Mouse (Mus musculus): ENCODE data around the gene Strn.

Gene Strn

GRCm38 (mm10) chr17:78619981-78620380, 117.0 kb downstream of the Strn start:
- intact Hi-C loops (cut with DNase I) = no loop called here

- intact Hi-C loops (cut with DNase I) = no loop called here
Observed at GRCm38 (mm10) chr17:78618164-78618693, 118.8 kb downstream of the Strn start.

GRCm38 (mm10) chr17:78615096-78615495, 121.9 kb downstream of the Strn start:
- intact Hi-C loops (cut with DNase I) = no loop called here

- intact Hi-C loops (cut with DNase I) = no loop called here
Observed at GRCm38 (mm10) chr17:78614481-78614880, 122.5 kb downstream of the Strn start.

- intact Hi-C loops (cut with DNase I) = no loop called here
Observed at GRCm38 (mm10) chr17:78611117-78611516, 125.9 kb downstream of the Strn start.

- intact Hi-C loops (cut with DNase I) = no loop called here
Observed at GRCm38 (mm10) chr17:78609191-78609855, 127.7 kb downstream of the Strn start.

- intact Hi-C loops (cut with DNase I) = no loop called here
Observed at GRCm38 (mm10) chr17:78608716-78609115, 128.3 kb downstream of the Strn start.

- intact Hi-C loops (cut with DNase I) = no loop called here
Observed at GRCm38 (mm10) chr17:78608135-78608670, 128.8 kb downstream of the Strn start.

- intact Hi-C loops (cut with DNase I) = no loop called here
Observed at GRCm38 (mm10) chr17:78604431-78604830, 132.6 kb downstream of the Strn start.

GRCm38 (mm10) chr17:78603872-78604271, 133.1 kb downstream of the Strn start:
- intact Hi-C loops (cut with DNase I) = loop anchor here (2.0 kb wide), 1 partner anchor 131 kb away; no protein-coding TSS in a partner anchor

- intact Hi-C loops (cut with DNase I) = loop anchor here (2.0 kb wide), 1 partner anchor 132 kb away; no protein-coding TSS in a partner anchor
Observed at GRCm38 (mm10) chr17:78602316-78602715, 134.7 kb downstream of the Strn start.

- intact Hi-C loops (cut with DNase I) = no loop called here
Observed at GRCm38 (mm10) chr17:78601601-78602000, 135.4 kb downstream of the Strn start.

- intact Hi-C loops (cut with DNase I) = no loop called here
Observed at GRCm38 (mm10) chr17:78601042-78601441, 136.0 kb downstream of the Strn start.
